Mouse (Mus musculus) spleen, adult 2 months (tissue): ENCODE measurements at regions not wholly inside any gene's neighbourhood (a gene's known extent, or its start where the extent isn't known, plus 50 kb on each side); places are given as distances from the start of the nearest gene placed in this dataset.

Source experiments
- CTCF ChIP-seq: fragments of 200-500 bp; IDR thresholded peaks from 2 replicates; pipeline ENCODE4 v1.5.1; 2011; ENCODE audit warnings: mild to moderate bottlenecking, inconsistent platforms; ENCODE audit not compliant: insufficient read depth, insufficient read length, insufficient replicate concordance; ENCODE audit errors: extremely low read depth
- POLR2A ChIP-seq: fragments of 200-500 bp; IDR thresholded peaks from 2 replicates; pipeline ENCODE4 v1.6.1; 2011; ENCODE audit warnings: low read depth, low read length, inconsistent platforms

- no peak for TF ChIP-seq CTCF
- TF ChIP-seq POLR2A, result no peak
Observed at GRCm38 (mm10) chr5:17053935-17054334, 262.3 kb downstream of the Gm28710 start.
